Mouse (Mus musculus): ENCODE measurements around the gene Slc2a12. TPM values are rescaled to one million over a fixed set of nuclear protein-coding genes. Genes with fewer than 3 reads are reported as not detected.
A peak's percentile ranks its signal among the peaks of the same experiment; 100 is the strongest.

The Slc2a12 gene
- polyA plus RNA-seq, 1 experiment from 2014 or later: 2.2 TPM

DNA sequence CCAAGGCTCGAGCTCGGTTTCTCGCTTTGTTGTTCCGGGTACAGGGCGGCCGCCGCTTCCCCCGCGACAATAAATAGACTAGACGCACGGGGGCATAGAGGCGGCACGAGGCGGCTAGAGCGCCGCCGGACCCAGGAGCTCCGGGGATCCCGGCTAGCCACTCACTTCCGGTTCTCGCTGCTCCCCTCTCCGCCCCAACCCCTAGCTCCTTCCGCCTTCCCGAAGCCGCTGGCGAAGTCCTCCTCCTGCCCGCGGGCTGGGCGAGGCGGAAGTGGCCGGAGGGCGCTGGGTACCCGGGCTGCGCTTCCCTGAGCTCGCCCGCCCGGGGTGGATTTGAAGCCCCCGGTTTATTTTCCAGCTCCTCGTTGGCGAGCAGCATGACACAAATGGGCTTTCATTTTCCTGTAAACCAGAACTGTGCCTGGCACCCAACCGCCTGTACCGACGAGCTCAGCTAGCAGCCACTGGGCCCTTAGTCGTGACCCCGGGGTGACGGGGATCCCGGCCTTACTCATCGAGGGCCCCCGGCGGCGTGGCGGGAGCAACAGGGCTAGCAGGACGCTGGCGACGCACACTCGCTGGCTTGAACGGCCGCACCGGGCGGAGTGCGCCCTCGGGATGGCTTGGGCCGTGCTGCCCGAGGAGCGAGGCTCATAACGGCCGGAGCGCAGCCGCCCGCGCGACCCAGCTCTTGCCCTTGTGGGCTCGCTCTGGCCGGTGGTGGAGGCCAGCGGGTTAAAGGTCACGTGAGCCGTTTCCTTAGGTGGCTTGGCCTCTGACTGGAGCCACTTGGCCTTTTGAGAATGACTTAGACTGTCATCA is 86.7 kb downstream of the Slc2a12 start, which contains the start of gene Tbpl1:
Gene Tbpl1 (minus strand): TSS at position 667 of the 822 bp plus-strand sequence.
- peak within 1 kb of the TSS; percentile 89 for H3K9ac ChIP-seq
- peak within 1 kb of the TSS; percentile 89 for H3K4me3 ChIP-seq
- H3K4me2 ChIP-seq: peak within 1 kb of the TSS; percentile 87
- no peaks in the 10 kb centered on the region for H3K36me3 ChIP-seq
- ATAC-seq (ENCODE audit: insufficient number of reproducible peaks, low FRiP score): peak; percentile 99
- peak within 1 kb of the TSS; percentile 93 for H3K27ac ChIP-seq (ENCODE audit: poor library complexity, severe bottlenecking)
- H3K4me1 ChIP-seq (replicated peaks): peaks cover 26% of the 10 kb centered on the region
- no peaks in the 10 kb centered on the region for H3K27me3 ChIP-seq (replicated peaks)
- H3K9me3 ChIP-seq (replicated peaks): no peaks in the 10 kb centered on the region
- under 1% methylated on average over 77 of the region's 77 CpGs for WGBS

DNA sequence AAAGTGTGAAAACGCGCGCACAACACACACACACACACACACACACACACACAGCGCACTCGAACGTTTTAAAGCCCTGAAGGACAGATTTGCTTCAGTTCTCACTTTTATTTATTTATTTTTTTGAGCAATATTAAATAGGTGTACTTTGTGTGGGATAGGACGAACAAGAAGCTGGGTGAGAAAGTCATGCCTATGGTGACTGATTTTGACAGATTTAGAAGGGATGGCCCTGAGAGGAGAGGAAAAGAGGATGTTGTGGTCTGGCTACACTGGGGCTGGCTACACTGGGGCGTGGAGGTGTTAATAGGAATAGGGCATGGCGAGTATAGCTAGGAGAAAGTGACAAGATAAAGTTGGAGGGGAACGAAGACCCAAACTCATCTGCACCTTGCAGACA is 87.4 kb downstream of the Slc2a12 start:
- Histone ChIP-seq H3K4me1 (replicated peaks) (peaks cover 19% of the 10 kb centered on the region), H3K27me3 (replicated peaks) (no peaks in the 10 kb centered on the region), H3K27ac (ENCODE audit: poor library complexity, severe bottlenecking) (0 out of 2 replicates have a peak overlapping the region, but pooled peaks have one; percentile 93), H3K9ac (peak overlapping the region; percentile 89), H3K4me3 (peak overlapping the region; percentile 89), H3K9me3 (replicated peaks) (no peaks in the 10 kb centered on the region), H3K36me3 (no peaks in the 10 kb centered on the region), H3K4me2 (peak overlapping the region; percentile 86)
- ATAC-seq (ENCODE audit: insufficient number of reproducible peaks, low FRiP score): no peak
- WGBS: 50% methylated on average over 10 of the region's 10 CpGs

DNA sequence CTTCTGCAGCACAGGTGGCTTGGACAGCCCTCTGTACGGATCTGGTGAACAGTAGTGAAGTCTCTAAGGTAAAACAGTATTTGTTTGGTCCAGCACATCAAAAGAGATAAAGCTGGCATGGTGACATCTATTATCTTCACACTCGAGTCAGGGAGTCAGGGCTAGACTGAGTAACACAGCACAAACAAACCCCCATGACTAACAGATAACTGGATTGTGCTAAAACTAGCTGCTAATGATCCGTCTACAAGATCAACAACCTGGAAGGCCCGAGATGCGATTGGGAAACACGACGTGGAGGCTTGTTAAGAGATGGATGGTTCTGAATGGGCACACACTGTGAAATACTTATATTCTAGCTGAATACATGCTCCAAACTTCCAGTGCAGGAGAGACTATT is 101.1 kb downstream of the Slc2a12 start:
- H3K9ac ChIP-seq: no peak overlapping the region
- no peak for ATAC-seq (ENCODE audit: insufficient number of reproducible peaks, low FRiP score)
- no peaks in the 10 kb centered on the region for H3K27me3 ChIP-seq (replicated peaks)
- H3K4me1 ChIP-seq (replicated peaks): peaks cover 13% of the 10 kb centered on the region; the same call in 1 of the 2 replicates
- no peaks in the 10 kb centered on the region for H3K9me3 ChIP-seq (replicated peaks)
- H3K4me2 ChIP-seq: no peak overlapping the region
- H3K36me3 ChIP-seq: no peaks in the 10 kb centered on the region
- H3K27ac ChIP-seq (ENCODE audit: poor library complexity, severe bottlenecking): no peak overlapping the region
- 37% methylated on average over 7 of the region's 7 CpGs for WGBS
- no peak overlapping the region for H3K4me3 ChIP-seq

DNA sequence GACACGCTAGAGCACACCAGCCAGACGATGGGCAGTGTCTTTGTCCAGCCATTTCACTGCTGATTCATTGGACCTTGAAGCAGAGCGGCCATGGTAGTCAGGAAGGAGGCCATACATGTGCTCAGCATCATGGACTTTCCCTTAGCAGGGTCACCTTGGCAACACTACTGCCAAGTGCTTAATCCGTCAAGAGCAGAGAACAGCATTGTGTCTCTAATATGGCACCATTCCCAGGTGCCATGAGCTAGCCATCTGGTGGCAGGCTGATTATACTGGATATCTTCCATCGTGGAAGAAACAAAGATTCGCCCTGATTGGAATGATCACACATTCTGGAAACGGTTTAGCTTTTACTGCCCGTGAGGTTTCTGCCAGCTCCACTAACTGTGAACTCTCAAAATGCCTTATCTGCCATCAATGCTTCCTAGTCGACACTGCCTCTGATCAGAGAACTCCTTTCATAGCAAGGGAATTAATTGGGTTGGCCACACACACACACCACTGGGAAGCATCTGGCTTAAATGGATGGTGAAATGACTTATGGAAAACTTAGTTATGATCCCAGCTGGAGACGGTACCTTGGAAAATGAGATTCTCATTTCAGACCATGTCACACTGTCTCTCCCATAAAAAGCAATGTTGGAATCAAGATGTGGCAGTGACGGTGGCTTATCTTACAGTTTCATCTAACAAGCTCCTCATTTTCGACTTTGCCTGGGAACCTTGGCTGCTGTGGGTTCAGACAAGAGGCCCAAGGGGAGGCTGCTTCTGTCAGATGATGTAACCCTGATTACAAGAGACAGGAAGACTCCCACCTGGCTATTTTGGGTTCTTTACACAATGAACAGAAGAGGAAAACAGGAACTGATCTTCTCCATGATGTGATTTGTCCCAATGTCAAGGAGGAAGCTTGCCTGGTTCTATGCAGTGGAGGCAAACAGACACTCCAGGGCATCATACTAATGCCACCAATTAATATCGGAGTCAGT is 101.8 kb downstream of the Slc2a12 start:
- H3K9me3 ChIP-seq (replicated peaks): no peaks in the 10 kb centered on the region

DNA sequence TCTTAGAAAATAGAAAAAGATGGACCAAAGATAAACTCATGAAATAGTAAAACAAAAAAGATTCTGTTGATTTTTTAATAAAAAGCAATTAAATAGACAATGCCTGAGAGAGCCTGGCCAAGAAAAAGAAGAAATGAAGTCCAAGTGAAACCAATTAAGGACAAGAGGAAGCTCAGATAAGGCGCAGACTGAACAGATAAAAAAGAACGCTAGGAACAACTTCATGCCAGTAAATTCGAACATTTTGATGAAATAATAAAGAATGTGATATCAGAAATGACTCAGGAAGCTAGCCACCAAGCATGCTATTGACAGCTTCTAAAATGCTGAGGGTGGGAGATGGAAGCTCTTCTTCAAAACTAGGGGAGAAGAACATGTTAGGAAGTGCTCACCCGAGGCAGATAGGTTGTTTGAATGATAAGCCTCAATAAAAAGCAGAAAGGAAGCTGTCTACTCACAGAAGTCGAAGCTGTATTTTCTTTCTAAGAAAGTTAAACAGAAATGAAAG is 106.4 kb downstream of the Slc2a12 start:
- Histone ChIP-seq H3K27me3 (replicated peaks) (no peaks in the 10 kb centered on the region), H3K36me3 (no peaks in the 10 kb centered on the region), H3K27ac (ENCODE audit: poor library complexity, severe bottlenecking) (no peak overlapping the region), H3K4me3 (no peak overlapping the region), H3K4me1 (replicated peaks) (peaks cover 8% of the 10 kb centered on the region; the same call in 1 of the 2 replicates), H3K9ac (no peak overlapping the region), H3K4me2 (no peak overlapping the region), H3K9me3 (replicated peaks) (no peaks in the 10 kb centered on the region)
- WGBS: 40% methylated on average over 5 of the region's 5 CpGs
- no peak for ATAC-seq (ENCODE audit: insufficient number of reproducible peaks, low FRiP score)

More for the DNA sequence above, 101.8 kb downstream of the Slc2a12 start:
- no peaks in the 10 kb centered on the region for H3K36me3 ChIP-seq
- H3K4me2 ChIP-seq: no peak overlapping the region
- H3K27ac ChIP-seq (ENCODE audit: poor library complexity, severe bottlenecking): no peak overlapping the region
- no peak for ATAC-seq (ENCODE audit: insufficient number of reproducible peaks, low FRiP score)
- H3K4me3 ChIP-seq: no peak overlapping the region
- WGBS: 66% methylated on average over 13 of the region's 13 CpGs
- no peak overlapping the region for H3K9ac ChIP-seq
- H3K4me1 ChIP-seq (replicated peaks): peaks cover 13% of the 10 kb centered on the region; the same call in 1 of the 2 replicates
- H3K27me3 ChIP-seq (replicated peaks): no peaks in the 10 kb centered on the region

Small RNA genes lying within 50 kb of the gene (microRNA-seq; reads per million reads assigned to microRNA genes)
- 1.4 reads per million for gene Mir7663

Other genes with a start within 250 kb of the Slc2a12 start
- gene Tbpl1, start 86.9 kb downstream of the Slc2a12 start, polyA plus RNA-seq (2016; fragmentation: Nextera tagmentation; extraction: Ambion mirVana): 50.7 and 56.0 TPM in 2 replicates
- 74.5 and 76.6 TPM in 2 replicates for gene Tcf21, start 175.2 kb downstream of the Slc2a12 start, polyA plus RNA-seq (2016; fragmentation: Nextera tagmentation; extraction: Ambion mirVana)

Data from heart, embryonic 12.5 days (tissue).